Mouse (Mus musculus) forebrain, embryonic 15.5 days (tissue): ENCODE measurements around the gene Epx. TPM values are rescaled to one million over a fixed set of nuclear protein-coding genes. Genes with fewer than 3 reads are reported as not detected.

Experiments used
- ATAC-seq: fragments of 200-750 bp; cut with Nextera tagmentation; replicated peaks from 2 replicates; pipeline ENCODE4 v1.8.0; 2017; ENCODE audit warnings: mild to moderate bottlenecking, moderate TSS enrichment, moderate library complexity
- H3K27ac ChIP-seq: fragments of 300-500 bp; sonication (generic); replicated peaks from 2 replicates; pipeline ENCODE4 v1.5.1; 2015; ENCODE audit warnings: mild to moderate bottlenecking, inconsistent platforms
- H3K27me3 ChIP-seq: fragments of 300-500 bp; sonication (generic); 2 replicates; pipeline ENCODE4 v1.6.1; 2015; ENCODE audit warnings: inconsistent platforms
- H3K36me3 ChIP-seq: fragments of 300-500 bp; sonication (generic); 2 replicates; pipeline ENCODE4 v1.6.1; 2015; ENCODE audit warnings: mild to moderate bottlenecking, inconsistent platforms
- H3K4me1 ChIP-seq: fragments of 300-500 bp; sonication (generic); 2 replicates; pipeline ENCODE4 v1.6.1; 2015; ENCODE audit warnings: inconsistent platforms
- H3K4me2 ChIP-seq: fragments of 300-500 bp; sonication (generic); replicated peaks from 2 replicates; pipeline ENCODE4 v1.6.1; 2015; ENCODE audit warnings: mild to moderate bottlenecking, inconsistent platforms
- H3K4me3 ChIP-seq: fragments of 300-500 bp; sonication (generic); 2 replicates; pipeline ENCODE4 v1.5.1; 2015; ENCODE audit warnings: mild to moderate bottlenecking, inconsistent platforms
- H3K9ac ChIP-seq: fragments of 300-500 bp; sonication (generic); replicated peaks from 2 replicates; pipeline ENCODE4 v1.6.1; 2015; ENCODE audit warnings: mild to moderate bottlenecking, inconsistent platforms
- H3K9me3 ChIP-seq: fragments of 300-500 bp; sonication (generic); 2 replicates; pipeline ENCODE4 v1.6.1; 2016; ENCODE audit warnings: inconsistent platforms
- WGBS: fragments of 180-500 bp; shearing (Covaris S2); methylation state at CpG from one replicate; pipeline ENCODE4 v1.1.7; 2015; ENCODE audit warnings: mixed read lengths; 5-methylcytosine and 5-hydroxymethylcytosine counted together
- polyA plus RNA-seq: library from polyadenylated mRNA; unstranded; fragments of >200 nt; fragmentation: Nextera tagmentation; extraction: Ambion mirVana; gene quantifications from 2 replicates; pipeline ENCODE4 v1.2.1, GENCODE M21; 2015

Epx gene
- polyA plus RNA-seq, result 0.09 and 0.28 TPM in 2 replicates

GRCm38 (mm10) chr11:87875436-87875835 is at the start of gene Epx:
Epx (minus strand) TSS chr11:87875536.
- WGBS, result 79% methylated on average over 6 of the region's 6 CpGs
- no peak within 1 kb of the TSS for H3K27ac ChIP-seq
- H3K36me3 ChIP-seq, result no peaks in the 10 kb centered on the region
- H3K9ac ChIP-seq, result no peak within 1 kb of the TSS
- no peaks in the 10 kb centered on the region for H3K4me1 ChIP-seq
- no peaks in the 10 kb centered on the region for H3K27me3 ChIP-seq
- H3K9me3 ChIP-seq, result no peaks in the 10 kb centered on the region
- H3K4me2 ChIP-seq, result no peak within 1 kb of the TSS
- no peak within 1 kb of the TSS for H3K4me3 ChIP-seq
- no peak for ATAC-seq

- Histone ChIP-seq H3K27ac (no peak within 1 kb of the TSS), H3K4me1 (no peaks in the 10 kb centered on the region), H3K9me3 (no peaks in the 10 kb centered on the region), H3K4me2 (no peak within 1 kb of the TSS), H3K4me3 (no peak within 1 kb of the TSS), H3K27me3 (no peaks in the 10 kb centered on the region), H3K9ac (no peak within 1 kb of the TSS), H3K36me3 (no peaks in the 10 kb centered on the region)
- WGBS, result 35% methylated on average over 5 of the region's 5 CpGs
- ATAC-seq, result no peak
Measured at GRCm38 (mm10) chr11:87920966-87921365, 45.6 kb upstream of the Epx start, which contains the start of gene Olfr464. Olfr464 (minus strand) TSS chr11:87920967.

GRCm38 (mm10) chr11:87920301-87920700 is 45.0 kb upstream of the Epx start:
- no peak overlapping the region for H3K4me3 ChIP-seq
- H3K4me1 ChIP-seq, result no peaks in the 10 kb centered on the region
- no peak overlapping the region for H3K9ac ChIP-seq
- H3K27ac ChIP-seq, result no peak overlapping the region
- no peak overlapping the region for H3K4me2 ChIP-seq
- H3K9me3 ChIP-seq, result no peaks in the 10 kb centered on the region
- no peak for ATAC-seq
- no peaks in the 10 kb centered on the region for H3K36me3 ChIP-seq
- no peaks in the 10 kb centered on the region for H3K27me3 ChIP-seq
- WGBS, result 67% methylated on average over 2 of the region's 2 CpGs

GRCm38 (mm10) chr11:87916005-87916404 is 40.7 kb upstream of the Epx start:
- WGBS, result 90% methylated on average over 1 of the region's 1 CpGs
- no peak overlapping the region for H3K27ac ChIP-seq
- no peaks in the 10 kb centered on the region for H3K9me3 ChIP-seq
- no peaks in the 10 kb centered on the region for H3K27me3 ChIP-seq
- no peak overlapping the region for H3K4me3 ChIP-seq
- H3K9ac ChIP-seq, result no peak overlapping the region
- no peak overlapping the region for H3K4me2 ChIP-seq
- no peaks in the 10 kb centered on the region for H3K36me3 ChIP-seq
- ATAC-seq, result no peak
- H3K4me1 ChIP-seq, result no peaks in the 10 kb centered on the region

- no peak overlapping the region for H3K9ac ChIP-seq
- ATAC-seq, result no peak
- WGBS, result 81% methylated on average over 3 of the region's 3 CpGs
Measured at GRCm38 (mm10) chr11:87904331-87904730, 29.0 kb upstream of the Epx start.

GRCm38 (mm10) chr11:87897287-87897686 is 22.0 kb upstream of the Epx start, which contains the start of gene Olfr463:
Olfr463 (minus strand) TSS chr11:87897387.
- Histone ChIP-seq H3K27me3 (no peaks in the 10 kb centered on the region), H3K36me3 (no peaks in the 10 kb centered on the region), H3K4me2 (no peak within 1 kb of the TSS), H3K4me1 (no peaks in the 10 kb centered on the region), H3K27ac (no peak within 1 kb of the TSS), H3K4me3 (no peak within 1 kb of the TSS), H3K9ac (no peak within 1 kb of the TSS), H3K9me3 (no peaks in the 10 kb centered on the region)
- ATAC-seq, result no peak

More at GRCm38 (mm10) chr11:87904331-87904730, 29.0 kb upstream of the Epx start:
- Histone ChIP-seq H3K36me3 (no peaks in the 10 kb centered on the region), H3K9me3 (no peaks in the 10 kb centered on the region), H3K4me3 (no peak overlapping the region), H3K27ac (no peak overlapping the region), H3K4me2 (no peak overlapping the region), H3K27me3 (no peaks in the 10 kb centered on the region), H3K4me1 (no peaks in the 10 kb centered on the region)

- no peak within 1 kb of the TSS for H3K4me2 ChIP-seq
- no peaks in the 10 kb centered on the region for H3K36me3 ChIP-seq
- WGBS, result 93% methylated on average over 6 of the region's 6 CpGs
- ATAC-seq, result no peak
- no peak within 1 kb of the TSS for H3K9ac ChIP-seq
- no peaks in the 10 kb centered on the region for H3K4me1 ChIP-seq
- H3K9me3 ChIP-seq, result no peaks in the 10 kb centered on the region
- H3K27ac ChIP-seq, result no peak within 1 kb of the TSS
- no peaks in the 10 kb centered on the region for H3K27me3 ChIP-seq
- H3K4me3 ChIP-seq, result no peak within 1 kb of the TSS
Measured at GRCm38 (mm10) chr11:87892168-87892567, 16.8 kb upstream of the Epx start, which contains the start of gene Olfr462. Olfr462 (minus strand) TSS chr11:87892268.

- Histone ChIP-seq H3K4me2 (no peak overlapping the region), H3K9me3 (no peaks in the 10 kb centered on the region), H3K4me3 (no peak overlapping the region), H3K9ac (no peak overlapping the region), H3K27me3 (peaks cover 3% of the 10 kb centered on the region; the same call in 1 of the 2 replicates), H3K36me3 (no peaks in the 10 kb centered on the region), H3K27ac (no peak overlapping the region), H3K4me1 (no peaks in the 10 kb centered on the region)
- ATAC-seq, result no peak
- 83% methylated on average over 5 of the region's 5 CpGs for WGBS
Measured at GRCm38 (mm10) chr11:87884856-87885255, 9.5 kb upstream of the Epx start.

- no peak for ATAC-seq
- WGBS, result 42% methylated on average over 5 of the region's 5 CpGs
- H3K36me3 ChIP-seq, result no peaks in the 10 kb centered on the region
- H3K27me3 ChIP-seq, result peaks cover 3% of the 10 kb centered on the region; the same call in 1 of the 2 replicates
- H3K4me2 ChIP-seq, result no peak overlapping the region
- H3K9me3 ChIP-seq, result no peaks in the 10 kb centered on the region
- H3K4me1 ChIP-seq, result no peaks in the 10 kb centered on the region
- H3K27ac ChIP-seq, result no peak overlapping the region
- H3K4me3 ChIP-seq, result no peak overlapping the region
- no peak overlapping the region for H3K9ac ChIP-seq
Measured at GRCm38 (mm10) chr11:87883493-87883892, 8.2 kb upstream of the Epx start.

GRCm38 (mm10) chr11:87881714-87882113 is 6.4 kb upstream of the Epx start:
- 79% methylated on average over 4 of the region's 4 CpGs for WGBS
- Histone ChIP-seq H3K4me2 (no peak overlapping the region), H3K9me3 (no peaks in the 10 kb centered on the region), H3K4me3 (no peak overlapping the region), H3K27me3 (peaks cover 3% of the 10 kb centered on the region; the same call in 1 of the 2 replicates), H3K27ac (no peak overlapping the region), H3K36me3 (no peaks in the 10 kb centered on the region), H3K9ac (no peak overlapping the region), H3K4me1 (no peaks in the 10 kb centered on the region)
- no peak for ATAC-seq

- Histone ChIP-seq H3K36me3 (no peaks in the 10 kb centered on the region), H3K9ac (no peak overlapping the region), H3K27ac (no peak overlapping the region), H3K4me2 (no peak overlapping the region), H3K4me1 (no peaks in the 10 kb centered on the region), H3K9me3 (no peaks in the 10 kb centered on the region), H3K27me3 (no peaks in the 10 kb centered on the region), H3K4me3 (no peak overlapping the region)
- 65% methylated on average over 9 of the region's 9 CpGs for WGBS
- ATAC-seq, result no peak
Measured at GRCm38 (mm10) chr11:87879826-87880225, 4.5 kb upstream of the Epx start.

- Histone ChIP-seq H3K4me2 (no peak overlapping the region), H3K9me3 (no peaks in the 10 kb centered on the region), H3K4me3 (no peak overlapping the region), H3K27me3 (no peaks in the 10 kb centered on the region), H3K4me1 (no peaks in the 10 kb centered on the region), H3K36me3 (no peaks in the 10 kb centered on the region), H3K9ac (no peak overlapping the region), H3K27ac (no peak overlapping the region)
- no peak for ATAC-seq
- 34% methylated on average over 8 of the region's 8 CpGs for WGBS
Measured at GRCm38 (mm10) chr11:87871766-87872165, 3.6 kb downstream of the Epx start.

- H3K4me1 ChIP-seq, result no peaks in the 10 kb centered on the region
- H3K9me3 ChIP-seq, result no peaks in the 10 kb centered on the region
- H3K27ac ChIP-seq, result no peak overlapping the region
- no peak for ATAC-seq
- no peak overlapping the region for H3K4me2 ChIP-seq
- no peaks in the 10 kb centered on the region for H3K36me3 ChIP-seq
- H3K27me3 ChIP-seq, result no peaks in the 10 kb centered on the region
- no peak overlapping the region for H3K4me3 ChIP-seq
- H3K9ac ChIP-seq, result no peak overlapping the region
- WGBS, result 80% methylated on average over 2 of the region's 2 CpGs
Measured at GRCm38 (mm10) chr11:87870096-87870495, 5.2 kb downstream of the Epx start.
